Mouse (Mus musculus) heart, embryonic 14.5 days (tissue): ENCODE measurements around the gene Shroom2. TPM values are rescaled to one million over a fixed set of nuclear protein-coding genes. Genes with fewer than 3 reads are reported as not detected.

Experiments used
- ATAC-seq: fragments of 200-750 bp; cut with Nextera tagmentation; 2 replicates; pipeline ENCODE4 v1.8.0; 2017; ENCODE audit warnings: low read depth, moderate TSS enrichment; ENCODE audit not compliant: insufficient number of reproducible peaks, insufficient read depth, low FRiP score
- H3K27ac ChIP-seq, 2 experiments: fragments of 200-500 bp in 1 of 2; fragments of 300-500 bp in 1 of 2; sonication (generic) in 1 of 2; replicated peaks in 1 of 2; 2 replicates each; pipeline ENCODE4 v1.5.1; 2012 to 2014; ENCODE audit warnings: low read depth in 2 of 2, low read length in 2 of 2, control low read depth in 1 of 2, mild to moderate bottlenecking in 1 of 2, mixed read lengths in 1 of 2; ENCODE audit not compliant: control insufficient read depth in 1 of 2, insufficient read depth in 1 of 2
- H3K27me3 ChIP-seq: fragments of 300-500 bp; sonication (generic); 2 replicates; pipeline ENCODE4 v1.6.1; 2014; ENCODE audit warnings: mild to moderate bottlenecking, low read length, control low read depth; ENCODE audit not compliant: control insufficient read depth, insufficient read depth
- H3K36me3 ChIP-seq: fragments of 300-500 bp; sonication (generic); 2 replicates; pipeline ENCODE4 v1.6.1; 2014; ENCODE audit warnings: mild to moderate bottlenecking, control low read depth, low read length, mixed read lengths; ENCODE audit not compliant: control insufficient read depth, insufficient read depth
- H3K4me1 ChIP-seq, 2 experiments: fragments of 200-500 bp in 1 of 2; fragments of 300-500 bp in 1 of 2; sonication (generic) in 1 of 2; 2 replicates each; pipeline ENCODE4 v1.6.1; 2012 to 2014; ENCODE audit warnings: low read length in 2 of 2, control low read depth in 1 of 2, mixed read lengths in 1 of 2; ENCODE audit not compliant: control insufficient read depth in 2 of 2, insufficient read depth in 2 of 2
- H3K4me2 ChIP-seq: fragments of 300-500 bp; sonication (generic); 2 replicates; pipeline ENCODE4 v1.6.1; 2014; ENCODE audit warnings: mild to moderate bottlenecking, low read length
- H3K4me3 ChIP-seq, 2 experiments: fragments of 200-500 bp in 1 of 2; fragments of 300-500 bp in 1 of 2; sonication (generic) in 1 of 2; 2 replicates each; pipeline ENCODE4 v1.5.1; 2012 to 2014; ENCODE audit warnings: low read length in 2 of 2, mild to moderate bottlenecking in 2 of 2, control low read depth in 1 of 2, low read depth in 1 of 2, moderate library complexity in 1 of 2; ENCODE audit not compliant: control insufficient read depth in 1 of 2, insufficient read depth in 1 of 2
- H3K9ac ChIP-seq: fragments of 300-500 bp; sonication (generic); 2 replicates; pipeline ENCODE4 v1.6.1; 2014; ENCODE audit warnings: mild to moderate bottlenecking, low read length
- H3K9me3 ChIP-seq: fragments of 300-500 bp; sonication (generic); 2 replicates; pipeline ENCODE4 v1.6.1; 2016; ENCODE audit warnings: low read length, control low read depth; ENCODE audit not compliant: control insufficient read depth
- WGBS: fragments of 180-500 bp; shearing (Covaris S2); extraction: QIAGEN DNeasy Blood & Tissue Kit; methylation state at CpG from one replicate; pipeline ENCODE4 v1.1.7; 2014; 5-methylcytosine and 5-hydroxymethylcytosine counted together
- polyA plus RNA-seq: library from polyadenylated mRNA; unstranded; fragments of >200 nt; fragmentation: Nextera tagmentation; extraction: Ambion mirVana; gene quantifications from 2 replicates; pipeline ENCODE4 v1.2.1, GENCODE M21; 2014

Gene Shroom2
- polyA plus RNA-seq, 1 experiment from 2014 or later = 7.3 TPM

GRCm38 (mm10) chrX:152621407-152621806, 147.9 kb downstream of the Shroom2 start:
- H3K27ac ChIP-seq = no peak overlapping the region
- ATAC-seq = no peak
- no peaks in the 10 kb centered on the region for H3K9me3 ChIP-seq
- 83% methylated on average over 2 of the region's 2 CpGs for WGBS
- H3K9ac ChIP-seq = no peak overlapping the region
- H3K4me3 ChIP-seq = no peak overlapping the region
- H3K4me1 ChIP-seq = no peaks in the 10 kb centered on the region
- H3K4me2 ChIP-seq = no peak overlapping the region
- H3K27me3 ChIP-seq = no peaks in the 10 kb centered on the region
- H3K36me3 ChIP-seq = peaks cover 13% of the 10 kb centered on the region

GRCm38 (mm10) chrX:152620917-152621316, 148.3 kb downstream of the Shroom2 start:
- no peak overlapping the region for H3K9ac ChIP-seq
- peaks cover 13% of the 10 kb centered on the region for H3K36me3 ChIP-seq
- H3K9me3 ChIP-seq = no peaks in the 10 kb centered on the region
- H3K27ac ChIP-seq = no peak overlapping the region
- no peak overlapping the region for H3K4me2 ChIP-seq
- H3K27me3 ChIP-seq = no peaks in the 10 kb centered on the region
- ATAC-seq = no peak
- no peak overlapping the region for H3K4me3 ChIP-seq
- no peaks in the 10 kb centered on the region for H3K4me1 ChIP-seq

- WGBS = 81% methylated on average over 1 of the region's 1 CpGs
These were observed 150.8 kb downstream of the Shroom2 start for GRCm38 (mm10) chrX:152618464-152618863.

GRCm38 (mm10) chrX:152563034-152563433, 206.2 kb downstream of the Shroom2 start, which contains the start of gene Cldn34a:
Cldn34a (plus strand) TSS chrX:152563334.
- 53% methylated on average over 2 of the region's 2 CpGs for WGBS
- H3K4me1 ChIP-seq = no peaks in the 10 kb centered on the region
- no peak within 1 kb of the TSS for H3K4me3 ChIP-seq
- H3K9ac ChIP-seq = no peak within 1 kb of the TSS
- no peaks in the 10 kb centered on the region for H3K27me3 ChIP-seq
- no peak within 1 kb of the TSS for H3K4me2 ChIP-seq
- no peaks in the 10 kb centered on the region for H3K9me3 ChIP-seq
- H3K27ac ChIP-seq = no peak within 1 kb of the TSS
- ATAC-seq = no peak
- H3K36me3 ChIP-seq = no peaks in the 10 kb centered on the region

More at GRCm38 (mm10) chrX:152618464-152618863, 150.8 kb downstream of the Shroom2 start:
- Histone ChIP-seq H3K4me3 (no peak overlapping the region), H3K27me3 (no peaks in the 10 kb centered on the region), H3K4me2 (no peak overlapping the region), H3K36me3 (peaks cover 14% of the 10 kb centered on the region), H3K4me1 (no peaks in the 10 kb centered on the region), H3K9me3 (no peaks in the 10 kb centered on the region), H3K27ac (no peak overlapping the region), H3K9ac (no peak overlapping the region)
- no peak for ATAC-seq

Other genes with a start within 250 kb of the Shroom2 start
- gene Cldn34a, start 206.1 kb downstream of the Shroom2 start, polyA plus RNA-seq = not detected in 2 replicates
- gene Gpr143, start 12.5 kb upstream of the Shroom2 start, polyA plus RNA-seq = 0.50 TPM in 1 of 2 replicates, not detected in the other
- 0.84 and 0.93 TPM in 2 replicates for gene Usp51, start 237.0 kb upstream of the Shroom2 start, polyA plus RNA-seq